Mouse (Mus musculus): ENCODE data around the gene Zc3h8.

Zc3h8 gene

GRCm38 (mm10) chr2:128943538-128944528, at the start of gene Zc3h8:
Zc3h8 (minus strand) TSS chr2:128944077.
- DNase-seq (ENCODE audit: low spot score in 2 of 2): peak; percentile 90 to 93

- DNase-seq (ENCODE audit: low spot score in 2 of 2): no peak
Measured at GRCm38 (mm10) chr2:128984746-128985145, 40.9 kb upstream of the Zc3h8 start.

- no peak for DNase-seq (ENCODE audit: low spot score in 2 of 2)
Measured at GRCm38 (mm10) chr2:128975572-128975971, 31.7 kb upstream of the Zc3h8 start.

- DNase-seq (ENCODE audit: low spot score in 2 of 2): no peak
Measured at GRCm38 (mm10) chr2:128972301-128972700, 28.4 kb upstream of the Zc3h8 start.

GRCm38 (mm10) chr2:128968475-128969083, 24.7 kb upstream of the Zc3h8 start:
- no peak for DNase-seq (ENCODE audit: low spot score in 2 of 2)

- DNase-seq (ENCODE audit: low spot score in 2 of 2): peak; percentile 55 to 58
Measured at GRCm38 (mm10) chr2:128967661-128968441, 24.0 kb upstream of the Zc3h8 start, which contains the start of gene Gm10762. Gm10762 (minus strand) TSS chr2:128967725.

- peak; percentile 96 to 99 for DNase-seq (ENCODE audit: low spot score in 2 of 2)
Measured at GRCm38 (mm10) chr2:128966641-128967580, 23.0 kb upstream of the Zc3h8 start, which contains the start of gene Zc3h6. Zc3h6 (plus strand) TSS chr2:128967402.

GRCm38 (mm10) chr2:128966236-128966635, 22.4 kb upstream of the Zc3h8 start:
- no peak for DNase-seq (ENCODE audit: low spot score in 2 of 2)

GRCm38 (mm10) chr2:128965505-128966105, 21.7 kb upstream of the Zc3h8 start:
- no peak for DNase-seq (ENCODE audit: low spot score in 2 of 2)

- no peak for DNase-seq (ENCODE audit: low spot score in 2 of 2)
Measured at GRCm38 (mm10) chr2:128954186-128954585, 10.3 kb upstream of the Zc3h8 start.

- DNase-seq (ENCODE audit: low spot score in 2 of 2): no peak
Measured at GRCm38 (mm10) chr2:128947962-128948588, 4.2 kb upstream of the Zc3h8 start.

GRCm38 (mm10) chr2:128936256-128936655, 7.6 kb downstream of the Zc3h8 start:
- no peak for DNase-seq (ENCODE audit: low spot score in 2 of 2)

- no peak for DNase-seq (ENCODE audit: low spot score in 2 of 2)
Measured at GRCm38 (mm10) chr2:128930704-128931103, 13.2 kb downstream of the Zc3h8 start.

GRCm38 (mm10) chr2:128928446-128928845, 15.4 kb downstream of the Zc3h8 start:
- no peak for DNase-seq (ENCODE audit: low spot score in 2 of 2)

- DNase-seq (ENCODE audit: low spot score in 2 of 2): no peak
Measured at GRCm38 (mm10) chr2:128924799-128925198, 19.1 kb downstream of the Zc3h8 start.

- DNase-seq (ENCODE audit: low spot score in 2 of 2): no peak
Measured at GRCm38 (mm10) chr2:128916528-128916927, 27.3 kb downstream of the Zc3h8 start.

- DNase-seq (ENCODE audit: low spot score in 2 of 2): no peak
Measured at GRCm38 (mm10) chr2:128914978-128915377, 28.9 kb downstream of the Zc3h8 start.

GRCm38 (mm10) chr2:128903661-128904060, 40.2 kb downstream of the Zc3h8 start:
- no peak for DNase-seq (ENCODE audit: low spot score in 2 of 2)

- DNase-seq (ENCODE audit: low spot score in 2 of 2): no peak
Measured at GRCm38 (mm10) chr2:128902843-128903242, 41.0 kb downstream of the Zc3h8 start.

- no peak for DNase-seq (ENCODE audit: low spot score in 2 of 2)
Measured at GRCm38 (mm10) chr2:128892180-128892721, 51.6 kb downstream of the Zc3h8 start.
